Mouse (Mus musculus) gastrocnemius, postnatal 36 days (tissue): ENCODE measurements around the gene Igbp1. TPM values are rescaled to one million over a fixed set of nuclear protein-coding genes. Genes with fewer than 3 reads are reported as not detected.

Experiments
- DNase-seq, 2 experiments: peaks; one replicate each; pipeline ENCODE4 v3.0.0; 2022
- intact Hi-C: fragments of 180-260 bp; cut with DNase I; formaldehyde crosslinking; loops from one replicate; pipeline ENCODE4 v1.15.1; 2025
- long read RNA-seq, 2 experiments: library from polyadenylated mRNA; stranded (forward); transcript quantifications; one replicate each; pipeline ENCODE4 v2.0.0; 2021
- total RNA-seq, 2 experiments: library from RNA; stranded (reverse); gene quantifications; 2 replicates each; pipeline ENCODE4 v1.2.3; 2021

Gene Igbp1
- 10 to 100 TPM; 29.8 to 37.4 TPM for total RNA-seq
- long read RNA-seq, experiment 1, transcript Igbp1-201 (6 exons, 1,518 nt) = major isoform, 18 of 32 reads
- long read RNA-seq, experiment 1, partial matches to known transcripts = 14 of 32 reads
- long read RNA-seq, experiment 1, other reads (novel, unspliced or antisense) = 0 of 32 reads
- long read RNA-seq, experiment 2, full-length matches to known transcripts = 23 of 47 reads
- long read RNA-seq, experiment 2, partial matches to known transcripts = 24 of 47 reads
- long read RNA-seq, experiment 2, other reads (novel, unspliced or antisense) = 0 of 47 reads

DNA sequence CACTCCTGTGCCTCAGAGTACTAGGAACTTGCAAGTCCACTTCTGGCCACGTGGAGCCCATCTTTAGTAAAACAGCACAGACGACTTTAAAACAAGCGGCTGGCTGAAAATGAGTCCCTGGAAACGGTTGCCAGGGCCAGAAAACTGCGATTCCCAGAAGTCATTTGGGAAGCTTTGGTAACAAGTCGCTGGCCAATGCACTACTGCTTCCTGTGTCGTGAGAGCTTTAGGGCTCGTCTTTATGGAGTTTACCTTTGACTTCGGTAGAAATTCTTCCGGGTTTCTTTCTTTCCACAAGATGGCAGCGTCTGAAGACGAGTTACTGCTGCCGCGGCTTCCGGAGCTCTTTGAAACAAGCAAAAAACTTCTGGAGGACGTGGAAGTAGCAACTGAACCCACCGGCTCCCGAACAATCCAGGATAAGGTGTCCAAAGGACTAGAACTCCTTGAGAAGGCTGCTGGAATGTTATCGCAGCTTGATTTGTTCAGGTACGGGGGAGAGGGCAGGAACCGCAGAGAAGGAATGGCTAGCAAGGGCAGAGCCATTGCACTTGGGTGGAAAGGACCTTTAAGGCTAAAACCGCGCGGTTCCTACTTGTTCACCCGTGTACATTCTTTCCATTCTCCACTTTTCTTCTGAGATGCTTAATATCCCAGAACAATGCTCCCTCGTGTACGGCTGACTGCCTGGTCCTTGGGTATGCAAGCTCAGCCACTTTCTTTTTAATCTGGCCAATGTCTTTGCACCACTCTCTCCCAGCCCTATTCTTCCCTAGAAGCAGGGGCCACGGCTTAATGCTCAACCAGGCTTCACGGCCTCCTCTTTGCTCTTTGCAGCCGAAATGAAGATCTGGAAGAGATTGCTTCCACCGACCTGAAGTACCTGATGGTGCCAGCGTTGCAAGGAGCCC lies at the start of gene Igbp1:
TSS of gene Igbp1 (plus strand) at position 224 of the 911 bp plus-strand sequence.
- DNase-seq = peak; percentile 51 to 64
- intact Hi-C loops = no loop called here

- no peak for DNase-seq
- intact Hi-C loops = no loop called here
These were observed 26.0 kb upstream of the Igbp1 start for GRCm38 (mm10) chrX:100468047-100468446.

DNA sequence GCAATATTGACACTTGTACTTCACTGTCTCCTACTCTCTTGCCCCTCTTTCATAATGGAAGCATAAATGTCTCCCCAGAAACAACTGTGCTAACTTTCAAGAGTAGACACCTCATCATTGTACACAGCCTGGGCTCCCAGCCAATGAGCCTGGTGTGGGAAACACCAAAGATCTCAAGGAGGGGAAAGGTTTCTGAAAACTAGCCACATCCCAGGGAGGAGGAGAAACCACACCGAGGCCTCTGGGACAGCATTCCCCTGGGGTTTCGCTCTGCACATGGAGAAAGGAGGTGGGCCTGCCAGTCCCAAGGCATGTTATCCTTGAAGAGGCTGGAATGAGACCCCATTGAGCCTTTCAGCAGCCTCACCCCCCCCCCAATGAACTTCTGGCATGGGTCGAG lies 24.0 kb upstream of the Igbp1 start:
- no peak for DNase-seq
- intact Hi-C loops = no loop called here

- intact Hi-C loops = no loop called here
- DNase-seq = no peak
These were observed 22.6 kb upstream of the Igbp1 start for GRCm38 (mm10) chrX:100471491-100471890.

DNA sequence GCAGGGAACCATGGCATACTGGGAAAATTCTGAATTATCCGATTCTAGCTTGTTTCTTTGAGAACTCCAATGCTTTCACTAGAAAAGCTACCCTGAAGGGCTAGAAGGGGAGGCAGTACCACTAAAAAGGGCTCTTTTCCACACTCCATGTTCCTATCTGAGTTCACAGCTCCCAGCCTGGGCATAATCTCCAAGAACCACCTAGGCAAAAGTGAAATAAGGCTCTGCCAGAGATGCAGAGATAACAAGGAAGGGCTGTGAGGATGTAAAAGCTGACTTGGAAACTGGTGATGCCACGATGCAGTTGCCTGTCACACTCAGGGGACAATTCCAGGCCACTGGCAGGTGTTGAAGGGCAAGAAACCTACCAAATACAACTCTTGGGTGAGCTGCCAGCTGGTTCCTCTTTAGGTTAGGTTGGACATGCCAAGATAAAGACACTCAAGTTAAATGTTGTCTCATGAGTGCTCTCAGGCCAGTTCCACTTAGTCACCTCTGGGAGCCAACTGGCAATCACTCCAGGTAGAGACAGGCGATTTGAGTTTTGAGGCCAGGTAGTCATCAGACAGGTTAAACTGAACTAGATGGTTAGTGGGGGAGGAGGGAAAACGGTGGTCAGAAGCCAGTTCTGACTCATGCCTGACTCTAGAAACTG lies 18.4 kb upstream of the Igbp1 start:
- no peak for DNase-seq
- intact Hi-C loops = loop anchor here (5.0 kb wide), 1 partner anchor 668 kb away; no protein-coding TSS in a partner anchor

GRCm38 (mm10) chrX:100480317-100480716 lies 13.8 kb upstream of the Igbp1 start:
- DNase-seq = peak; percentile 24 to 41
- intact Hi-C loops = loop anchor here (2.0 kb wide), 2 partner anchors 86 to 628 kb away; no protein-coding TSS in a partner anchor

DNA sequence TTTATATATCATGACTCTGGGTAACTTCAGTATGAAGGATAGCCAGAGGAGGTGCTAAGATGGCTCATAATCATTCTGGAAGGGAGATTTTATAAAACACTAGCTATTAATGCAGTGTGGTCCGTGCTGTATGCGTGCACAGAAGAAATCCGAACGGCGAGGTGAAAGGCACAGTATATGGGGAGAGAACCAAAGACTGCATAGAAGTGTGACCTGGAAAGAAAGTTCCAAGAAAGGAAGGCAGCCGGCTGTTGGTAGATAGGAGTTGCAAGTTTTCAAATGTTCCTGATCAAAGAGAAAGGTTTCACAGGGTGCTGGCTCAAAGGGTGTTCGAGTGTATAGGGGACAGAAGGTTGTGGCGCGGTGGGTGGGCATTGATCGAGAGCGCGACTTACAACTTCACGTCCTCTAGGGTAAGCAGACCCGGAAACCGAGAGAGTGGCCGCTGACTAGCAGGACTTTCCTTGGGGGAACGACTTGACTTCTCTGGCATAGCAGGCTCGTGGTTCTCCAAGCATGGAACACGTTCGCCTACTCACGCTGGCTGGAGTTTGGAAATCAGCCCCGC lies 507 bp upstream of the Igbp1 start:
- intact Hi-C loops = no loop called here
- DNase-seq = no peak

DNA sequence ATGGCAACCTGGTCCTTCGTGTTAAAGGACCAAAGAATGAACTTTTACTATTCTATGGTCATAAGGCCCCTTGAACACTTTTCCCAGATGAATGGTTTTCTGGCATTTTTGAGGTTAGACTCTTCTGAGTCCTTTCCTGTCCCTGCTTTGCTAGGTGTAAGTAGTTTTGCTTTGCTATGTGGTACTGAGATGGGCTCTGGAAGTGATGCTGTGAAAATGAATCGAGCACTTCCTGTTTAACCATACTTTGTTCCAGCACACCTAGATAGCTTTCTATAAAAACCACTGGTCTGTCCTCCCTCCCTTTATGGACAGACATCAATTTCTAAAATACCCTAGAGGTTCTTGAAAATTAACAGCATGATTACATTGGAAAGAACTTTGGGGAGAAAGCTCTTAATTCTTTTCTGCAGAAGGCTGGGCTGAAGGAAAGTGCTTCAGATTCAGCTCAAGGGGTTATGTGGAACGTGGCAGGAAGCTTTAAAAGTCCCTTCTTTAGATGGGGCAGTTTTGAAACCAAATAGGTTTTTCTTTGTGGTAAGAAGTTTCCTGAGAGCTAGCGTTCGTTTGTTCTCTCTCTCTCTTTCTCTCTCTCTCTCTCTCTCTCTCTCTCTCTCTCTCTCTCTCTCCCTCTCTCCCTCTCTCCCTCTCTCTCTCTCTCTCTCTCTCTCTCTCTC lies 10.2 kb downstream of the Igbp1 start:
- intact Hi-C loops = no loop called here
- no peak for DNase-seq

- no peak for DNase-seq
These were observed 14.1 kb downstream of the Igbp1 start for GRCm38 (mm10) chrX:100508164-100508563.

DNA sequence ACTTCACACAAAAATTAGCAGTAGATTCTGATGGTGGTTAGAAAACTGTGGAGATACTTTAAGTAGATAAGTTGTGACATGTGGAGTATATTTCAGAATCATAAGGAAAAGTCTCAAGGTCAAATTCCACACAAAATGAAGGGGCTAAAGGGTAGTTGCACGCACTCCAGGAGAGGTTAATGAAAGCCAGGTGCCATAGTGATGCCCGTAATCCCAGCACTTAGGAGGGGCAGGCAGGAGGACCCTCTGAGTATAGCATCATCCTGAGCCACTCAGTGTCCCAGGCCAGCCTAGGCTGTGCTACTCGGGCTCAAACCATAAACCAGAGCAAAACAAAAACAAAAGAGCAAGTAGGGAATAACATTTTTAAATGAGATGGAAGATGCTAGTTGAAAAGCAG lies 15.8 kb downstream of the Igbp1 start:
- intact Hi-C loops = no loop called here

More at GRCm38 (mm10) chrX:100508164-100508563, 14.1 kb downstream of the Igbp1 start:
- intact Hi-C loops = no loop called here

GRCm38 (mm10) chrX:100516683-100517082 lies 22.6 kb downstream of the Igbp1 start:
- DNase-seq = no peak
- intact Hi-C loops = no loop called here

More for the DNA sequence above, 15.8 kb downstream of the Igbp1 start:
- DNase-seq = no peak

DNA sequence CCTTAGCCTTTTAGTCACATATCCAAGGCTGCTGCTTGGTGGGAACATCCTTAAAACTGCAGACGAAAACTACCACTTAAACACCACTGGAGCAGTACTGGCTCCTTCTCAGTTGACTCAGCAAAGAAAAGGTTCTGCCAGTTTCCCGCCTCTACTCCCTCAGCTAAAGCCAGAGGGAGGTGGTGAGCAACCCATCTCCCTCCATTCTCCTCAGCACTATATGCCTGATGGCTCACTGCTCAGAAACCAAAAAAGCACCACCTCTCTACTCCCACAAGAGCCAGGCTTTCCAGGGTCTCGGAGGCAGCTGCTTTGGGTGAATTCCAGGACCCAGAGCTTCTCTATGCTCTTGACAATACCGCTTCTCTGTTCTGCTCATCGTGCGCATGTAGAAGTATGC lies 23.5 kb downstream of the Igbp1 start:
- intact Hi-C loops = no loop called here
- no peak for DNase-seq

- intact Hi-C loops = no loop called here
- no peak for DNase-seq
These were observed 24.4 kb downstream of the Igbp1 start for GRCm38 (mm10) chrX:100518532-100518931.

GRCm38 (mm10) chrX:100524471-100524870 lies 30.4 kb downstream of the Igbp1 start, which contains the start of gene Dgat2l6:
TSS of gene Dgat2l6 (plus strand) at chrX:100524838.
- intact Hi-C loops = loop anchor here (10.0 kb wide), 1 partner anchor 260 kb away; no protein-coding TSS in a partner anchor
- no peak for DNase-seq

GRCm38 (mm10) chrX:100556026-100556425 lies 61.9 kb downstream of the Igbp1 start:
- DNase-seq = no peak
- intact Hi-C loops = no loop called here

- intact Hi-C loops = no loop called here
- DNase-seq = no peak
These were observed 71.6 kb downstream of the Igbp1 start for GRCm38 (mm10) chrX:100565696-100566095.
